Mouse (Mus musculus): Measurements from ENCODE around the gene Zfp932. TPM values are rescaled to one million over a fixed set of nuclear protein-coding genes. Genes with fewer than 3 reads are reported as not detected.
"Not testable (repeated sequence)": the region's sequence is repeated elsewhere in the genome, so short reads cannot be mapped to it uniquely, and the experiment has no call there.

Gene Zfp932
- total RNA-seq (2021): 10 to 100 TPM; 14.3 to 29.2 TPM
- long read RNA-seq, experiment 1, partial matches to known transcripts: 0 of 8 reads
- long read RNA-seq, experiment 1, other reads (novel, unspliced or antisense): 3 of 8 reads
- long read RNA-seq, experiment 2, partial matches to known transcripts: 0 of 4 reads
- long read RNA-seq, experiment 2, other reads (novel, unspliced or antisense): 2 of 4 reads

GRCm38 (mm10) chr5:109996026-109996937 lies at the start of gene Zfp932:
Zfp932 (plus strand) TSS chr5:109996521.
- peak; percentile 89 for DNase-seq

DNA sequence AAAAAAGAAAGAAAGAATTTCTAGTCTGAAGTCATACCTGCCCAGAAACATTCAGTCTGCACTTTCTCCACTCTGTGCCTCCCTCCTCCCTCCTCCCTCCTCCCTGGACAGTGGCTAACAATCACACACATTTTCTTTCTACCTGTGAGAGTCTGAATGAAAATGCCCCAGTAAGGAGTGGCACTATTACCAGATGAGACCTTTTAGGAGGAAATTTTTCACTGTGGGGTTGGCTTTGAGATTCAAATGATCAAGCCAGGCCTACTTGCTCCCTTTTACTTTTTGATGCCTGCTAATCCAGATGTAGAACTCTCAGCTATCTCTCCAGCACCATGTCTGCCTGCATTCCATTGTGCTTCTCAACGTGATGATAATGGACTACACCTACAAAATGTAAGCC lies 46.0 kb upstream of the Zfp932 start:
- DNase-seq: no peak

DNA sequence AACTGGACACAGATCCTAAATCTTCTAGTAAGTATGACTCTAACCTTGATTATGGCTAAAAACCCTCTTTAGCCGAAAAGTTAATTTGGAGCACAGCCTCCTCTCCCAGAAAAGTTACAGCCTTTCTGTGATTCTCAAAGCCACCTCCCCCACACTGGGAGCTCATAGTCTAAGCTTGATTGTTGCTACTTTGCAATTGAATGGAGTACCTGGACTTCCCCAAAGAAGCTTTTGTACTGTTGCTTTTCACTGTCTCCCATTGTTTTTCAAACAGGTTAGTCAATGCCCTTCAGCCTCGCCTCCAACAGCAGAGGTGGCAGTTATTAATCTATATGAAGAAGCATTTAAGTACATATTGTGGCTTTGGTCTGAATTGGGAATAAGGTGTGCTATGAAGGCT lies 15.6 kb upstream of the Zfp932 start:
- not testable (repeated sequence) for DNase-seq

DNA sequence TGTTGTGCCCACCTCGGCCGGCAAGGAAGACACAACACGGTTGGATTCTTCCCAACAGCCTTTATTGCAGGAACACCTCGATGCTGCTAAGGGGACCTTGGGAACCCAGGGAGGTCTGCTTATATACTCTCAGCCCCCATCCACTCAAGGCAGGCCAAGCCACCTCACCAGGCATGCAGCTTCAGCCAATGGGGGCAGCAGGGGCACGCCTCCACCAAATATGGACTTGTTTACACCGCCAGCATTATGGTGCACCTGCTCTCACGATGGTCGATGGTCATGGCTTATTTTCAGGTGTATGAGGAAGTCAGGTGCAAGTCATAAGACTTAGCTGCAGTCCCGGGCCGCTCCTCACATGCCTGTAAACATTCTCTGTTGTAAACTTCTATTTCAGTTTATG lies 860 bp upstream of the Zfp932 start:
- DNase-seq: not testable (repeated sequence)

DNA sequence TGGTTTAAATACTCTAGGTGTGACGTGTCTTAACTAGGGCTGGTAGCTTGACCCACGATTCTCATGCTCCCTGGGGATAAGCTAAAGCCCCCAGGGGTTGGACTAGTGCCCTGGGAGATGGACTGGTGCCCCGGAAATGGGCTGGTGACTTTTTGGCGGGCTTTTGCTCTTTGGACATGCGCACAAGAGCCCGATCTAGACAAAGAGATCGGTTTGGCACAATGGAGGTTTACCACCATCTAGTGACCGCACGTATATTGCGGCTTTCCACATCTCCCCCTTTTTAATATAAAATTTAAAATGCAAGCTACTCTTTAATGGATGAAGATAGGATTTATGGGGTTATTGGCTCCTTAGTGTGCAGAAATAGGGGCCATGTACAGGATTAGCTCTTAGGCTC lies 19.5 kb downstream of the Zfp932 start:
- DNase-seq: not testable (repeated sequence)

DNA sequence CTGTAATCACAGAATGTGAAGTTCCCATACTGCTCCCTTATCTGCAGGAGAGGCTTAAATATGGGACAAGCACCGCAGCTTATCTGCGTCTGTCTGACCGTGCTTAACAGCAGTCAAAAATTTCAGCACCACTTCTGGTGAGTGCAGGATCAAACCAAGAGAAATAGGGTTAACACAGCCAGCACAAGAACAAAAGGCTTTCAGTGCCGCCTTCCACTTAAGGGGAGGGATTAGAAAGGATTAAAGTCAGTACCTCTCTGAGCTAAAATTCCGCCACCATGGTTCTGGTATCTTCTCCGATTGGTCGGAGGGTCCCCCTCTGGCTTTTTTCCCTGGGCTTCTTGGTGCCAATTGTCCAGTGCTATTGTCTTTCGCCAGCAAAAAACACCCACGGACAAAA lies 27.0 kb downstream of the Zfp932 start:
- no peak for DNase-seq

DNA sequence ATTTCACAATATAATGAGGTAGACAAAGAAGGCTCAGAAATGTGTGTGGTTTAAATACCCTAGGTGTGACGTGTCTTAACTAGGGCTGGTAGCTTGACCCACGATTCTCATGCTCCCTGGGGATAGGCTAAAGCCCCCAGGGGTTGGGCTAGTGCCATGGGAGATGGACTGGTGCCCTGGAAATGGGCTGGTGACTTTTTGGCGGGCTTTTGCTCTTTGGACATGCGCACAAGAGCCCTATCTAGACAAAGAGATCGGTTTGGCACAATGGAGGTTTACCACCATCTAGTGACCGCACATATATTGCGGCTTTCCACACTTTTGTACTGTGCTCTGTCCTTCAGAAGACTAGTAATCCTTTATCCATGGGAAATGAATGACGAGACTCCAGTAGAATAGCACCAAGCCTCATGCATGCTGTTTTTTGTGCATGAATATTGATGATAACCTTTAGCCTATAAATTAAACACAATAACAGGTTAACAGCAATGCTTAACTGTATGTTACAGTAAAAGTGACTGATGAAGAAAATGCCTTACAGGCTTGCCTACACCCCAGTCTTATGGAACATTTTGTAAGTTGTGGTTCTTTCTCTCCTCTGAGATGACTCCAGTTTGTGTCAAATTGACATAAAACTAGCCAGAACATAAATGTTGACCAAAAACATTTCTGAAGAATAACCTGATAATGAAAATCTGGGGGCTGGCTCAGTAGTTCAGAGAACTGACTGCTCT lies 27.5 kb downstream of the Zfp932 start:
- peak; percentile 48 for DNase-seq

- peak; percentile 88 for DNase-seq
Measured at GRCm38 (mm10) chr5:110057637-110058408, 61.5 kb downstream of the Zfp932 start.

Other genes starting within 250 kb of the Zfp932 start
- 10 to 100 TPM in 1 of 2 experiments, 1 to 10 TPM in 1; 4.5 to 10.4 TPM for gene 4930522L14Rik, start 244.6 kb upstream of the Zfp932 start, total RNA-seq (2021)
- 10 to 100 TPM; 10.4 to 11.7 TPM for gene Gm15446, start 73.1 kb upstream of the Zfp932 start, total RNA-seq (2021)
- gene Gm17655, start 76.0 kb downstream of the Zfp932 start, total RNA-seq (2021): 1 to 10 TPM; 3.4 to 7.9 TPM
- gene Gm35315, start 97.9 kb downstream of the Zfp932 start, total RNA-seq (2021): under 1 TPM; 0.33 to 0.58 TPM
- gene Plcxd1, start 103.4 kb downstream of the Zfp932 start, total RNA-seq (2021): under 1 TPM; 0.18 to 0.42 TPM
- 10 to 100 TPM; 44.4 to 54.2 TPM for gene Gtpbp6, start 111.7 kb downstream of the Zfp932 start, total RNA-seq (2021)
- gene Zfp605, start 113.6 kb downstream of the Zfp932 start, total RNA-seq (2021): 1 to 10 TPM; 3.8 to 5.1 TPM
- 10 to 100 TPM; 34.3 to 44.4 TPM for gene Chfr, start 139.3 kb downstream of the Zfp932 start, total RNA-seq (2021)
- 10 to 100 TPM; 31.6 to 37.8 TPM for gene Golga3, start 180.2 kb downstream of the Zfp932 start, total RNA-seq (2021)
- gene Ankle2, start 234.5 kb downstream of the Zfp932 start, total RNA-seq (2021): 10 to 100 TPM; 37.1 to 40.6 TPM